9 mouse cellular contexts compared by ENCODE assay signal in genomic region chr11:105911592-105912375, GRCm38 (mm10). TPM values are rescaled to one million over a fixed set of nuclear protein-coding genes. Genes with fewer than 3 reads are reported as not detected.
DNase-seq lines count a peak whose midpoint lies in the region; ATAC-seq and TF ChIP-seq lines count a peak whose summit lies in the region.
"Had no signal": no experiment of that assay in that cellular context is flagged by ENCODE, and none has a peak within 500 bp of the region (broad histone marks: within the 10 kb centered on the region; RNA-seq: fewer than 3 reads in every experiment).

No protein-coding gene starts in this region.

- H3K27me3 ChIP-seq in G1E (ENCODE audit: insufficient read depth, low read length): peaks cover 7% of the 10 kb centered on the region
- H3K27me3 ChIP-seq in embryonic facial prominence, embryonic 10.5 days (replicated peaks; ENCODE audit: low read depth, poor library complexity, severe bottlenecking): no peaks in the 10 kb centered on the region
- H3K27me3 ChIP-seq: heart, embryonic 15.5 days had no signal

- no peaks in the 10 kb centered on the region for H3K9me3 ChIP-seq in G1E (replicated peaks)
- H3K9me3 ChIP-seq in embryonic facial prominence, embryonic 10.5 days: no peaks in the 10 kb centered on the region
- H3K9me3 ChIP-seq: heart, embryonic 15.5 days had no signal

- no peaks in the 10 kb centered on the region for H3K4me1 ChIP-seq in G1E (ENCODE audit: insufficient read depth, low read depth, low read length)
- H3K4me1 ChIP-seq in embryonic facial prominence, embryonic 10.5 days: no peaks in the 10 kb centered on the region
- H3K4me1 ChIP-seq: heart, embryonic 15.5 days had no signal

- ATAC-seq in G1E (ENCODE audit: extremely low read depth, insufficient number of reproducible peaks, low FRiP score, poor library complexity, severe bottlenecking): peak; percentile 49; the same call in 1 of the 2 replicates
- no peak for ATAC-seq in inflammation-experienced regulatory T-cells, adult 6 months

- H3K4me3 ChIP-seq in G1E (ENCODE audit: low read depth, low read length): no peak overlapping the region
- no peak overlapping the region for H3K4me3 ChIP-seq in embryonic facial prominence, embryonic 10.5 days
- H3K4me3 ChIP-seq: heart, embryonic 15.5 days had no signal

- peak; percentile 25 for DNase-seq in G1E (ENCODE audit: low spot score)
- DNase-seq in adrenal gland, postnatal 14 days: peak; percentile 86
- peak; percentile 74 for DNase-seq in embryonic facial prominence, embryonic 10.5 days (ENCODE audit: low spot score)
- peak; percentile 85 for DNase-seq in heart, postnatal 4 days
- DNase-seq in layer of hippocampus, postnatal 14 days (ENCODE audit: low spot score in 2 of 2): peak; percentile 54 to 79
- peak; percentile 77 for DNase-seq in lung, postnatal 25 days (ENCODE audit: low spot score)
- peak; percentile 69 for DNase-seq in retina, postnatal 7 days (ENCODE audit: low read depth, low spot score)

- H3K27ac ChIP-seq in embryonic facial prominence, embryonic 10.5 days (replicated peaks): no peak overlapping the region
- H3K27ac ChIP-seq: heart, embryonic 15.5 days had no signal

- TF ChIP-seq CTCF in G1E (IDR thresholded peaks at IDR 0.05; ENCODE audit: low read depth, low read length): peak; percentile 20; the same call in 1 of the 2 replicates

- no peaks in the 10 kb centered on the region for H3K36me3 ChIP-seq in G1E (replicated peaks)
- peaks cover 29% of the 10 kb centered on the region for H3K36me3 ChIP-seq in embryonic facial prominence, embryonic 10.5 days (replicated peaks)

- WGBS in embryonic facial prominence, embryonic 10.5 days: 38% methylated on average over 4 of the region's 4 CpGs

RNA-seq across cellular contexts. Expression of gene Cyb561, which starts 41.4 kb away (rescaled TPM):
- not detected in 2 replicates for total RNA-seq in G1E (2014; fragmentation: Nextera tagmentation)
- total RNA-seq in G1E (2017): 0.33 and 0.70 TPM in 2 replicates
- polyA plus RNA-seq in G1E (2012): not detected in 2 replicates
- 142 and 145 TPM in 2 replicates for total RNA-seq in adrenal gland, postnatal 14 days (2021)
- 13.2 and 14.0 TPM in 2 replicates for polyA plus RNA-seq in embryonic facial prominence, embryonic 10.5 days (2016; fragmentation: Nextera tagmentation; extraction: Ambion mirVana)
- 1 to 10 TPM; 6.0 to 6.4 TPM for total RNA-seq in heart, postnatal 4 days (2021)
- 10 to 100 TPM; 31.9 to 34.0 TPM for total RNA-seq in layer of hippocampus, postnatal 14 days (2021)
- polyA plus RNA-seq in inflammation-experienced regulatory T-cells, adult 6 months (2017; shearing (Covaris generic)): 1 to 10 TPM in 2 of 3 experiments, under 1 TPM in 1; 0.34 to 1.8 (median 1.3) TPM

RNA-seq across cellular contexts. Expression of gene Ace, which starts 56.0 kb away (rescaled TPM):
- not detected in 2 replicates for total RNA-seq in G1E (2014; fragmentation: Nextera tagmentation)
- not detected in 2 replicates for total RNA-seq in G1E (2017)
- polyA plus RNA-seq in G1E (2012): not detected in 2 replicates
- total RNA-seq in adrenal gland, postnatal 14 days (2021): 12.4 and 19.5 TPM in 2 replicates
- 0.45 and 0.50 TPM in 2 replicates for polyA plus RNA-seq in embryonic facial prominence, embryonic 10.5 days (2016; fragmentation: Nextera tagmentation; extraction: Ambion mirVana)
- total RNA-seq in heart, postnatal 4 days (2021): 10 to 100 TPM; 15.5 to 17.7 TPM
- total RNA-seq in layer of hippocampus, postnatal 14 days (2021): 10 to 100 TPM in 1 of 2 experiments, 1 to 10 TPM in 1; 8.4 to 16.4 TPM
- polyA plus RNA-seq in inflammation-experienced regulatory T-cells, adult 6 months (2017; shearing (Covaris generic)): not detected

Comparison
In these comparisons a context has a peak if more than half of its experiments do, and no peak if none do; other contexts are left out.
1. DNase-seq: peak in every context shown above with its lines; median percentile 86 in adrenal gland, postnatal 14 days; 85 in heart, postnatal 4 days; 77 in lung, postnatal 25 days; 74 in embryonic facial prominence, embryonic 10.5 days; 69 in retina, postnatal 7 days; 66 in layer of hippocampus, postnatal 14 days; 25 in G1E.
2. RNA of gene Cyb561, which starts 41.4 kb away (total RNA-seq): 142 to 145 TPM in adrenal gland, postnatal 14 days, 31.9 to 34.0 TPM in layer of hippocampus, postnatal 14 days and 6.0 to 6.4 TPM in heart, postnatal 4 days; 0.33 to 0.70 TPM in G1E; every median in the first group is over 4 times any median in the second.
3. RNA of gene Ace, which starts 56.0 kb away (total RNA-seq): 15.5 to 17.7 TPM in heart, postnatal 4 days, 8.4 to 16.4 TPM in layer of hippocampus, postnatal 14 days and 12.4 to 19.5 TPM in adrenal gland, postnatal 14 days; not detected in G1E; every median in the first group is over 4 times any median in the second.